Mouse (Mus musculus) 3T3-L1 (cell line): ENCODE measurements around the gene Olfr434.
"Not testable (repeated sequence)": the region's sequence is repeated elsewhere in the genome, so short reads cannot be mapped to it uniquely, and the experiment has no call there.

Experiments used
- DNase-seq: peaks from one replicate; pipeline ENCODE4 v3.0.0-alpha.2; 2015; ENCODE audit warnings: low read depth, low spot score

Olfr434 gene

GRCm38 (mm10) chr6:43212873-43213272 lies at the start of gene Olfr434:
Gene Olfr434 (plus strand): TSS chr6:43213021.
- not testable (repeated sequence) for DNase-seq

- no peak for DNase-seq
These were observed 45.6 kb upstream of the Olfr434 start for GRCm38 (mm10) chr6:43167246-43167645.

- DNase-seq: no peak
These were observed 41.0 kb upstream of the Olfr434 start, which contains the start of gene Olfr13 for GRCm38 (mm10) chr6:43171840-43172239. Gene Olfr13 (plus strand): TSS chr6:43172140.

GRCm38 (mm10) chr6:43178129-43178528 lies 34.7 kb upstream of the Olfr434 start:
- no peak for DNase-seq

- DNase-seq: no peak
These were observed 34.0 kb upstream of the Olfr434 start for GRCm38 (mm10) chr6:43178584-43179501.

- no peak for DNase-seq
These were observed 21.8 kb upstream of the Olfr434 start for GRCm38 (mm10) chr6:43190986-43191385.

- peak; percentile 9 for DNase-seq
These were observed 16.0 kb upstream of the Olfr434 start, which contains the start of gene Olfr435 for GRCm38 (mm10) chr6:43196781-43197180. Gene Olfr435 (plus strand): TSS chr6:43197146.

- DNase-seq: no peak
These were observed 14.7 kb upstream of the Olfr434 start for GRCm38 (mm10) chr6:43198094-43198493.

- no peak for DNase-seq
These were observed 10.0 kb upstream of the Olfr434 start for GRCm38 (mm10) chr6:43202786-43203185.

GRCm38 (mm10) chr6:43205355-43205754 lies 7.5 kb upstream of the Olfr434 start:
- DNase-seq: no peak

- not testable (repeated sequence) for DNase-seq
These were observed 18.4 kb downstream of the Olfr434 start, which contains the start of gene Olfr47 for GRCm38 (mm10) chr6:43231255-43231654. Gene Olfr47 (plus strand): TSS chr6:43231529.

GRCm38 (mm10) chr6:43242061-43242460 lies 29.2 kb downstream of the Olfr434 start:
- peak; percentile 53 for DNase-seq

- peak; percentile 97 for DNase-seq
These were observed 34.6 kb downstream of the Olfr434 start for GRCm38 (mm10) chr6:43247396-43247795.

GRCm38 (mm10) chr6:43252994-43253393 lies 40.2 kb downstream of the Olfr434 start:
- no peak for DNase-seq

- peak; percentile 69 for DNase-seq
These were observed 41.5 kb downstream of the Olfr434 start for GRCm38 (mm10) chr6:43254193-43254926.

- no peak for DNase-seq
These were observed 47.9 kb downstream of the Olfr434 start for GRCm38 (mm10) chr6:43260756-43261155.

- peak; percentile 39 for DNase-seq
These were observed 52.7 kb downstream of the Olfr434 start, which contains the start of gene Arhgef5 for GRCm38 (mm10) chr6:43265363-43266041. Gene Arhgef5 (plus strand): TSS chr6:43265582.

GRCm38 (mm10) chr6:43266356-43266755 lies 53.5 kb downstream of the Olfr434 start:
- DNase-seq: peak; percentile 38
